Mouse (Mus musculus): Measurements from ENCODE around the gene Map4k4.

Map4k4 gene

DNA sequence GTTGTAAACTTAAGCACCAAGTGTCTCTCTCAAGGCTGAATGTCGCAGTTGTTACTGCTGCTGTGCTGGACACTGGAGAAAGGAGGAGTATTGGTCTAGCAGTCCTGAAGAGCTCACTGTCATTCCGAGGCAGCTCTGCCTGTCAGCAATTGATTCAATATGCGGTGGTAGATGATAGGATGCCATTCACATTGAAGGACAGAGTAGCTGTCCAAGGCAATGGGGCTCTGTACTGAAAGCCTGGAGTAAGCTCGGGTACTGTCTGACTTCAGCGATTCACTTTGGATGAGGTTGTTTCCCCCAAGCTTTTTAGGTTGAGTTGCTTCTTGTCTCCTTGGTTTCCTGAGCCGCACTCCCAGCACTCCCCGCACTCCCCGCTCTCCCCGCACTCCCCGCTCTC, 34.9 kb downstream of the Map4k4 start:
- no peak for DNase-seq (ENCODE audit: low spot score in 2 of 2)

DNA sequence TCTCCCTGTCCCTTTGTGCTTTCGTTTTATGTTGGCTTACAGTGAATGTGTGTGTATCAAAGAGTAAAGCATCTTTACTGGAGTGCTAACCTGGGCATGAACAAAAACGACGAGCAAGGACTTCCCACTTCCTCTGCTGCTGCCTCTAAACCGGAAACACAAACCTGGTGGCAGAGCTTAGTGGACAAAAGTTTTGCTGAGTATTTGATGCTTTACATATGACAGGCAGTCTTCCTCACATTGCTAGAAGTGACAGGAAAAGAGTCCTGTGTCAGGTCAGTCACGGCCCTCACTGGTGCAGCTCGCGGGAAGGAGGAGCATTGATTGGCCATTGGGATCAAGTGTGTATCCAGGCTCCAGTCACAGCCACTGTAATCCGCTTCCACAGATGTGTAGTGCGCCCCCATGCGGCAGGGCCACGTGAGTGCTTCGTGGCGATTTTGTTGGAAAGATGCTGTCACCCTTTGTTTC, 35.7 kb downstream of the Map4k4 start:
- DNase-seq (ENCODE audit: low spot score in 2 of 2) = peak; percentile 80 to 89

DNA sequence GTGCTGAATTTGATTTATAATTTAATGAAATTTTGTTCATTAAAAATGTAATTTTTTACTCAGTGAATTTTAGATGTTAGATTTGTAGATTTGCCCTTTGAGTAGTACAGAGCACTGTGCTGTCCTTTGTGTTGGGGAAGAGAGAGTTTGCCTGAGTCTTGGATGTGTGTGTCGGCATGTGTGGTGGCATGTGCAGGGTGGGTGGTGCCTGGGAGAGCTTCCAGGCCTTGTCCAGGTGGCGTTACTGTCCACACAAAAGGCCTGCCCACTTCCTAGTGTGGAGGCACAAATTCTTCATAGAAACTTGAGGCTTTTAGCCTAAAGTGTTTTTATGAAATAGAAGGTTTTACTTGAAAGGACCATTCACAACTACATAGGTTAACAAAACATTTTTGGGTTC, 36.2 kb downstream of the Map4k4 start:
- DNase-seq (ENCODE audit: low spot score in 2 of 2) = peak in 1 of 2 experiments; percentile 59

DNA sequence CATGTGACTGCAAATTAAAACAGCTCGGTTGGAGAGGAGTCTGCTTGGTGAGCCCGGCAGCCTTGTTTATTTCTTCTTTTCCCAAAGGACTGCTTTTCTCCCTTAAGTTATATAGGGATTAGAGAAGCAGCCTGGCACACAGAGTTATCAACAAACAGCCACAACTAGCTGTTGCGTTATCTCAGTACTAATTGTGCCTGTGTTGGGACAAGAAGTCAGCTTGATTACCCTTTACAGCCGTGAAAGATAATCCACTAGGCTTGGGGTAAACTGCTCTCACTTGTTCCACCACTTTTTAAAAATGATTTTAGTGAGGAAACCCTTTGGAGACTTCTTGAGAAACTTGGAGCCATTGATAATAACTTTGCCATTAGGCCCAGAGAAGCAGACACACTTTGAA, 36.9 kb downstream of the Map4k4 start:
- no peak for DNase-seq (ENCODE audit: low spot score in 2 of 2)

DNA sequence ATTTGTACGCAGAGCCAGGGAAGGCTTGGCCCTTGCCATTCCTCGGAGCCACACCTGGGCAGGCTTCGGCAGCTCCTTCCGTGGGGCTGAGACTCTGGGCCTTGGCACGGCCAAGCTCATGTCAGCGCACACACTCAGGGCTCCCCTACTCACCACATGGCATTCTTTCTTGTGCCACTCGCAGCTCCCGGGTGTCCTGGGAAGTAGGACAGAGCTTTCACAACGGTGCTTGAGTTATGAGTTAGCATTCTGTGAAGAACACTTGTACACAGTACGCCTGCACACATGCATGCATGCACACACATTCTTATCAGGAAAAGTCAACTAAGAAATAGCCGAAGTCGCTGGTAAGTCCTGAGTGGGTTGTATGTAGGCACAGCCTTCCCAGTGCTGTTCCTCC, 38.7 kb downstream of the Map4k4 start:
- no peak for DNase-seq (ENCODE audit: low spot score in 2 of 2)

DNA sequence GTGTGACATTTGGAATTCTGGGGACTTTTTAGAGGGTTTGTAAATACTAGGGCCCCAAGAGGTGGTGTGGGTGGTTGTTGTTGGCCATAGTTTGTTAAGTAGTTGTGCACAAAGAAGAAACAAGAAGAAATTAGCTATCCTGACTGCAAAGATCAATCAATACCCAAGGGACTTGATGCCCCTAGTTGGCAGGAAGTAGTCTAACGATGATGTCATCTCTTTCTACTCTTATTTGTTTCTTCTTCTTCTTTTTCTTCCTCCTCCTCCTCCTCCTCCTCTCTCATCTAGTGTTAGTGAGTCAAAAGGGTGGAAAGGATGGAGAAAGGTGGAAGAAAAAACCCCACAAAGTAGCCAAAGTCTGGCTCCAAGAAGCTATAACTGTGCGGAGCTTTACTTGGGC, 39.6 kb downstream of the Map4k4 start:
- DNase-seq (ENCODE audit: low spot score in 2 of 2) = no peak

DNA sequence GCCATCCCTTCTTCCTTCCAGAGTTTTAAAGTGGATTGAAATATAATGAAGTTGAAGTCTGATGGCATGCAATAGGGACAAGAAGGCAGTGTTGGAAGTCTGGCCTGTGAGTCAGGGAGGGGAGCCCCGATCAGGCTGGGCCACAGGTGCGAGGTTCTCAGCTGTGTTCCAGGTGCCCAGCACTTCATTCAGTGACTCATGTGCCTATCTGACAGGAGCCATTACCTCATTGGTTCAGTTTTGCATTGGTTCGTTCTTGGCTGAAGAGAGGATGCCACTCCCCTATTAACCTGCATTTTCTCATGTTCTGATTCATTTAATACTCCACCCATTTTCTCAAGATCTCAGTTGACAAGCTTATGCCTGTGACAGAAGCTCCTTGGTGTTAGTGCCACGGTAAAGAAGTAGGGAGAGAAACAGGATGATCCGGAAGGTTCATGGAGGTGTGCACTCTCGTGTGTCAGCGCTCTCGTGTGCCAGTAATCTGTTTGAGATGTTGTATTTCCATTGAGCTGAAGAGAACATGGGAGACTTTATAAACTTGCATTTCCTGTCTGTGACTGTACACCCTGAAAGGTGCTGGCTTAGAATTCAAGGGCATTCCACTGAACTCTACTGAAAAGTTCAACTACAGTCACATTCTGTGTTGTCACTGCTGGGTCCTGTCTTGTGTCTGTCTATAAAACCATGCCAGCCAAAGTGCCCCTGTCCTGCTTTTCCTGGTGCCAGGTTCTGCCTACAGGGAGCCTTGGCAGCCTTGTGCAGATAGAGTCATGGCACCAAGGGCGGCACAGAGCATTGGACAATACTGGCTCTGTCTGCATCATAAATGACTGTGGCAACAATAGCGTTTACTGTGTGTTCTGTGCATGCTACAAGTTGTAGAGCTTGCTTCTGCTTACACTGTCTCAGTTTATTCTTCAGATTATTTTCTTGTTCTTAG, 40.8 kb downstream of the Map4k4 start:
- DNase-seq (ENCODE audit: low spot score in 2 of 2) = no peak

DNA sequence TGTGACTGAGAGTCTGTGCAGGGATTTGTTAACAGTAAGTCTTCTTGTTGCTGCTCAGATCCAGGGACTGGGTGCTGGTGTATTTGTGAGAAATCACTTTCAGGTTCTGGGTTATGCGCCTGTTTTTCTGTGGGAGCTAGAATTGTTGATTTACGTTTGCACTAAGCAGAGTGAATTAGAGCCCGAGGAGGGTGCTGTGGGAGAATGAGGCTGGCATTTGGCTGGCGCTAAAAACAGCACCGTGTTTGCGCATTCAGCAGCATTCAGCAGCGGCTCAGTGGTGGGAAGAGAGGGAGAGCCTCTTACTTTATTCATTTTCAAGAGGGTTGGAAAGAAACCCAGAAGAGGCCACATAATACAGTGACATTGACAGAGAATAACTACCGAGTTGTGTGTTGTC, 42.2 kb downstream of the Map4k4 start:
- DNase-seq (ENCODE audit: low spot score in 2 of 2) = peak; percentile 74 to 81

DNA sequence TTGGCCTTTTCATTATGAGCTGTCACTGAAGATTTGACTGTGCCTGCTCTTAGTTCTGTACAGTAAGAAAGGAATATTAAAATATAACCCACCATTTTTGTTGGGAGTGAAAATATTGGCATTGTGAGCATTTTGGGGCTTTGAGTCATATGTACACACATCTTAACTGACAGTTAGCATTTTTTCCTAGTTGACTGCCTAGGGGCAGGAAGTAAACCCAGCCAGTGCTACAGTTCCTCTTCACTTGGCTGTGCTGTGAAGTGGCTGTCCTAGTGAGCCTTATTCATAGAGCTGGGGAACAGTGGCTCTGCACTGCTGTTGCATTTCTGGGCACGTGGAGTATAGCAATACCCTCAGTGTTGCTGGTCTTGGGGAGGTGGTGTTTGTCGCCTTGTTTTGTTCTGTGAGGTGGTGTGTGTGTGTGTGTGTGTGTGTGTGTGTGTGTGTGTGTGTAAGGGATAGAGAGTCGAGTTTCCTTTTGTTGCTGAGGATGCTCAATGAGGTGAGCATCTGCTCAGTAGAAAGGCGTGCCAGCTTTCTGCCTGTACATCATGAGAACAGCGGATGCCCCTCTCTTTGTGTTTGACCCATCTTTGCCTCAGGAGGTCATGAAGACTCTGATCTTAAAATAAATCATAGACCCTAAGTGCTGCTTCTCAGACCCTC, 43.7 kb downstream of the Map4k4 start:
- no peak for DNase-seq (ENCODE audit: low spot score in 2 of 2)

DNA sequence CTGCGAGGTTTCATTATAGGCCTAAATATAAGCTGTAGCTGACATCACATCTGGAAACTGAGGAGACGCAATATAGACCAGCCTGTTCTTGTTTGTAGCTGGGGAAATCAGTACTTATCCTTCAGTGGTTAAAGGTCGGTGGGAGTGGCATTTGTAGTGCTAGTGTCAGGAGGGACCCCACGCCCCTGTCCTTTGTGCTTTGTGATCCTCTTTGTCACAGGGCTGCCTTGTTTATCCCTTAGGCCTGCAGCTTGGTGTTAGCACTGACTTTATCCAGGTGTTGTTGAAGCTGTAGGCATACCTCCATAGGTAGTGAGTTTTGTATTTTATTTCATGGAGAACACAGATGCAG, 44.2 kb downstream of the Map4k4 start:
- DNase-seq (ENCODE audit: low spot score in 2 of 2) = no peak

DNA sequence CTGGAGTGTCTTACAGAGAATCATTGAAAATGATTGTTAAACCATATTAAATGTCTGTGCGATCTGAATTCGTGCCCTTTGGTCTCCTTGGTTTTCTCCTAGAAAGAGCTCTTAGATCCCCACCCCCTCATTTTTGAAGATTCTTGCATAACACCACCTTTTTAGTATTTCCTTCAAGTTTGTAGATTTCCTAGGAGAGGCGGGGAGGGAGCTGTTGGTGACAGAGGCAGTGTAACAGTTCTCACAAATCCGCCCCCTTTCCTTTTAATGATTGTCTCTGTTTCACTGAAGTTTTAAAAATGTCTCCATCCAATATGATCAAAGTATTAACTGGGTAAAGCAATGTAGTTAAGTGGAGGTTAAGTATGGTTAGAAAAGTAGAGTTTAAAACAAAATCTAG, 45.7 kb downstream of the Map4k4 start:
- no peak for DNase-seq (ENCODE audit: low spot score in 2 of 2)

DNA sequence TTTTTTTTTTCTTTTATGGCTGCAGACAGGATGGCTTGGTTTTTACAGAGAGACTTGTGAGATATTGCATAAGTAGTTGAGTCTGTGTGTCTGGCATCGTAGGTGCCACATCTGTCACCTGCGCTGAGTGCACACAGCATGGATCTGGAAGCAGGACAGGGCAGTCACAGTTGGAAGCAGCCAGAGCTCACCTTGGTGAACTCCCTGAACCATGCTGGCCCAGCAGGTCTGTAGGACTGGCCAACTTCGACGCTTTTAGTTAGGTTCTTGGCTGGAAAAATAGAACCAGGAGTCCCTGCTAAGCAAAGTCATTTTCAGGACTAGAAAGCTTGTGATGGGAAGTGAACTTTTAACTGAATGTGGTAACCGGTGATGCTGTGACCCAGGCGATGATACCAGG, 46.5 kb downstream of the Map4k4 start:
- no peak for DNase-seq (ENCODE audit: low spot score in 2 of 2)

DNA sequence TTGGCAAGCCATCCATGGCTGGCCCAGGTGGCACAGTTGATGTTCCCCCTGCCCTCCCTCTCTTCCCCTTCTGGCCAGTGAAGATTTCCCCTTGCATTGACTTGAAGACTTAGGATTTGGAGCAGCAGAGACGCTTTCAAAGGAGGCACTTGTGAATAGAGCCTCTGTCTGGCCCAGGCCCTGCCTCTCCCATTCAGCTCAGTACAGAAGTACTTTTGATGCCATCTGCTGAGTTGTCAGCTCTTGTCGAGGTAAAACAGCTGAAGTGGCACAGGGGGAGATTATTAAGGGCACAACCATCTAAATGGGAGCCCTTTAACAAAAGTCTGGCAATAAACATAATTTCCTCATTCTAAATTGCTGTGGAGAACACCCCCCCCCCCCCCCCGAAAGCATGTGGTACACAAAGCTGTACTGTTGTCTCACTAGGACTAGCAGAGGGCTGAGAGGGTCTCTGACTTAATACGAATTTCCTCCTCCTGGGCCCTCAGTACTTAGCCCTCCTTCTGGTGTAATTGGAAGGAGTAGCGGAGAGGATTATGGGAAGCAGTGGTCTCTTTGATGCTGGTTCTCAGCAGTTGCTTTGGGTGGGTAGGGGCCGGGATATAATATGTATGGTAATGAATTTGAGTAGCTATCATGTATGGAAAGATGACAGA, 47.1 kb downstream of the Map4k4 start:
- no peak for DNase-seq (ENCODE audit: low spot score in 2 of 2)

DNA sequence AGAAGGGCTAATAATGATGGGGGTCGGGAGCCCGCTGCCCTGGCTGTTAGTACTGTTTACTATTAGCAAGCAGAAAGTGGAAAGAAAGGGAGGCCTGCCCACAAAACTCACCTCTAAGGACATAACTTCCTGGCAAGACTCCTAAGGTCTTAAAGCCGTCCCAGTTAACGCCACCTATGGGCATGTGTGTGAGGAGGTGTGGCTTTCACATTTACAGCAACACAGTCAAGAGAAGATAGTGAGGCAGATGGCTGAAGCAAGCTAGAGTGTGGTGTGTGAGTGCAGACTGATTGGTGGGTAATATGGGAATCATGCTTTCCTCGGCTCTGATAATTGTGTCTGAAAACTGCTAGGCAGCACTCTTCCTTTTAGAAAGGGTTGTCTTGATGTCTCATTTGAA, 48.5 kb downstream of the Map4k4 start:
- DNase-seq (ENCODE audit: low spot score in 2 of 2) = no peak

DNA sequence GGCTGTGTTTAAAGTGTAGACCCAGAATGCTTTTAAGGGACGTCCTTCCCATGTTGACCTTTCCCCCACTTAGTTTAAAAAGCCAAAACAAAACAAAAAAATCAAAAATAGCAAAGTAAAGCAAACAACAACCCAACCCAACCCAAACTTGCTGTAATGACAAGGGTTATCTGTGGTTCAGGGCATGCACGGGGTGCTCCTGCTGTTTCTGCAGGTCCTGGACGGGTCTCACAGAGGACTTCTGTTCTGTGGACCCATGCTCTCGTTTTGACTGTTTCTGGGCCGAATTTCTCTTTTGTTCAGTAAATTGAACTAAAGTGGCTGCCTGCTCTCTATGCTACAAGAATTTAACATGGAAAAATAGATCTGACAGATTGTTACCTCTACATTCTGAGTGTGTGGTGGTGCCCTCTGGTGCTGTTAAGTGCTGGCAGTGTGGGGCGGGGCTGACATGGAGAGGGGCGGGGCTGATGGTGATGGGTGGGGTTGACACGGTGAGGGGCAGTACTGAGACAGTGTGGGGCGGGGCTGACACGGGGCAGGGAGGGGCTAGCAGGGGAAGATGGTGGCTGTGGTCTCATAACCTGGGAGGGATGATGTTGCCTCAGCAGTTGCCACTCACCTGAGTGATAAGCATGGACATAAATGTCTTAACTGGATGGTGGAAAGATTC, 49.2 kb downstream of the Map4k4 start:
- DNase-seq (ENCODE audit: low spot score in 2 of 2) = no peak

DNA sequence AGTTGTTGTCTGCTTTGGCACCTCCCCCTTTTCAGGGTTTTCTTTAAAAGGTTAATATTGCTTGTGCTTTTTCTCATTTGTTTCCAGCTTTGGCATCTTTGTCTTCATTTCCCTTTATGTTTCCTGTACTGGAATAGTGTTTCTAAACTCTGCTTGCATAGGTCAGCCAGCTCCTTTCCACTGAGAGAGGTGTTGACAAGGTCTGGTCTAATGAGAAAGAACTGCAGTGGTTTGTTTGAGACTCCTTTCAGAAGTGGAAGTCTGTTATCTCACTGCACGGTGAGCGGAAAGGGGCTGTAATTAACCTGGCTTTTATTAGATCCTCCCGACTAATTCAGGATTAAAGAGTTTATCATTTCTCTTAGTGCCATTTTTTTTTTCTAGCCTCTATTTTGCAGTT, 49.9 kb downstream of the Map4k4 start:
- DNase-seq (ENCODE audit: low spot score in 2 of 2) = no peak

DNA sequence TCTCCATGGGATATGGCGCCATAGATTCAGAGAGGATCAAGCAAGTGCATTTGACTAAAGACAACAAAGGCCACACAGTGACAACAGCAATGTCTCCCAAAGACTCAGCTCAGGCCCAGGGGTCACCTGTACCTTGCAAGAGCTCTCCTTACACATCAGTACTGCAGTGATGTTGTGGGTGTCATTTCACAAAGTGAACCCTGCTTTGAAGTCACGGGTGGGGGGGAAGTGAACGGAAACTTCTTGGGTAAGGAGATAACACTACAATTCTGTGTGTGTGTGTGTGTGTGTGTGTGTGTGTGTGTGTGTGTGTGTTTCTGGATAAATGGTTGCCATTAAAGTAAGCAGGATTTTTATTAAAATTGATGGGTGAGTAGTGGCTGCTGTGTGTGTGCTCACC, 53.9 kb downstream of the Map4k4 start:
- no peak for DNase-seq (ENCODE audit: low spot score in 2 of 2)

DNA sequence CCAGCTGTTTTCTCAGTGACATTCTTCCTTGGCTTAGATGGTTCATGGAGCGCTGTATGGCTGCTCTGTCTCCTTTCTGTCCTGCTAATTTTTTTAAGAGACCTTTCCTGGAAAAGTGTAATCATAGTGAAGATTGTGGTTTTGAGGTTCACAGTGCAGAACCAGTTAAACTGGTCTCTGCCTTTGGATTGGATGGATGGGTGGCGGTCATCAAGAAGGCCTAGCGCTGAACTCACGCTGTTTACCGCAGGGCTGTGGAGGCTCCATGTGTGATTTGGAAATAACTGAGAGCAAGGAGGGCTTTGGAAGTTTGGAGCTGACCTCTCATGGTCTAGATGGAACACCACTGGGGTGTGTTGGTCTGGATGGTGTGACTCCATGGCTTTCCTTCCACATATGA, 56.0 kb downstream of the Map4k4 start:
- DNase-seq (ENCODE audit: low spot score in 2 of 2) = no peak

DNA sequence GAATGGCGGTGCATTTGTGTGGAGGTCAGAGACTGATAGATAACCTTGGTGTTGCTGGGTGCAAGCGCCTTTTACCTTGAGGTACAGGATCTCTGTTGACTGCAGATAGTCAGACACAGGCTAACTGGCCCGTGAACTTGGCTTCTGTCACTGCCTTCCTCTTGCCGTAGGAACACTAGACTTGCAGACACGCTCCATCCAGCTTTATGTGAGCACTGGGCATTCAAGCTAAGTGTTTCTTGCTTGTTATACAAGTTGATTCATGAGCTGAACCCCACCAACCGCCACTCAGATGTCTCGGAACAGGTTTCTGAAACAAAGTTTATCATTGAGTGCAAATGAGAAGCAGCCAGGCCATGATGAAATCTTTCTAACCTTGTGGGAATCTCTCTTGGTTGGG, 57.3 kb downstream of the Map4k4 start:
- no peak for DNase-seq (ENCODE audit: low spot score in 2 of 2)

DNA sequence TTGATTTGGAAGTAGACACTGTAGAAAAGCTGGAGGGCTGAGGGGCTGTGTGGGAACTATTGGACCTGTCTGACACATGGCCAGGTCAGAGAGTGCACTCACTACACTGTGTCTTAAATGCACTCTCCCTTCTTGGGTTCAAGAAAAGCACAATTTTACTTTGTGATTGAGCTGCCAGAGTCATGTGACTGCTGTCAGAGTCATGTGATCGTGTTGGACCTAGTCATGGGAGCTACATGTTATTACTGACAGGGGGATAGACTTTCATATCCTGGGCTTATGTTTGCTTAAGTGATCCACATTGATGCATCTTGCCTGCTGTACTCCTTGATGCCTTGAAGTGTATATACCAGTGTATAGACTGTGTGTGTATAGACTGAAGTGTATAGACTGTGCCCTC, 59.9 kb downstream of the Map4k4 start:
- no peak for DNase-seq (ENCODE audit: low spot score in 2 of 2)

DNA sequence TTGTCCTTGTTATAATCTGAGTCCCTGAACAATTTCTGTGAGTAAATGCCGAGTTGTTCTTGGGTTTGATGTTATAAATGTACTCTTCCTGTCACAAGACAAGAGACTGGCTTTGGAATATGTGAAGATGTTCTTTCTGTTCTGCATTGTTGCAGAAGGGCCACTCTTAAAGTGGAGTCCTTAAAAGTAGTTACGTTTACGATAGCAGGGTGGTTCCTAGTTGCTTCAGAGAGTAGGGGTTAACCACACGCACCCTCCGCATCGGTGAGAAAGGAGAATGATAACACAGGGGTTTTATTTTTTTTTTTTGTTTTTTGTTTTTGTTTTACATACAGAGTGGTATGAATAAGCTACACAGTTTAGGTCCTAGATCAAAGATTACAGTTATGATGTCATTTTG, 60.4 kb downstream of the Map4k4 start:
- no peak for DNase-seq (ENCODE audit: low spot score in 2 of 2)

DNA sequence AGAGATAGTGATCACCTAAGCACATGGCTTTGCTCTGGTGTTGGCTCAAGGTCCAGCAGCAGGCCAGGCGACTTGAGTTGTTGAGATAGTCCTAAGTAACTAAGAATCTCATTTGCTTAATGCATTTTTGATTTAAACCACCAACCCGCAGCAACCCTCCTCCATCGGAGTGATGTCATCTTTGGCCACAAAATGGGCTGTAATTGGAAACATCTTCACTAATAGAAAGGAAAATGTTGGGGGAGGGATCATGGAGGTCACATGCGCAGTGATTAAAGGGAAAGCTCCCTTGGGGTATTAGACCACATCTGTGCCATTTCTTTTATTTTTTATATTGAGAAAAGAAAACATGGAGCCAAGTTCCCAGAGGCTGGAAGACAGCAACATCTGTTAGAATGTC, 61.6 kb downstream of the Map4k4 start:
- no peak for DNase-seq (ENCODE audit: low spot score in 2 of 2)
